Mouse (Mus musculus) stomach, postnatal 0 days (tissue): ENCODE results near the gene Mylk.

ENCODE experiments used
- CTCF ChIP-seq: IDR thresholded peaks from 2 replicates; pipeline ENCODE4 v1.5.1; 2016; ENCODE audit warnings: antibody characterized with exemption, low read depth, mild to moderate bottlenecking, moderate library complexity
- EP300 ChIP-seq: optimal IDR thresholded peaks from 2 replicates; pipeline ENCODE3; 2016; ENCODE audit warnings: antibody characterized with exemption

DNA sequence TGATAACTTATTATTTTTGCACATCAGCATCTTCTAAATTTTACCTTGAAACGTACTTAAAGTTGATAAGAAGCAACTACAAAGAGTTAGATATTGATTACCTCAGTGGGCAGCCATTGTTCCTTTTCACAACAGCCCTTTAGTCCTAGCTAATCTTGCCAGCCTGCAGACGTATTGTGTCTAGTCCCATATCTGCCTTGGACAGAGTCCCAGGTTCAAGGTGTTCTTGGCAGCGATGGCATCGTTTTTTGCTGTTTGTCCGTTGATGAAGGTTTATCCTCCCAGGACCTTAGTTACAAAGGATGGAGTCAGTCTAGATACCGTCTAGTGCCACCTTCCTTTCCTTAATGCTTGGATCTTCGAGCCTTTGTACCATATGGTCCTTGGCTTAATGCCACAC, 69.6 kb downstream of the Mylk start:
- TF ChIP-seq CTCF (no peak), EP300 (no peak)
